Mouse (Mus musculus) left cerebral cortex, postnatal 14 days (tissue): ENCODE data around the gene Psmd11. TPM values are rescaled to one million over a fixed set of nuclear protein-coding genes. Genes with fewer than 3 reads are reported as not detected.
A peak's percentile ranks its signal among the peaks of the same experiment; 100 is the strongest.

Experiments used
- DNase-seq, 2 experiments: peaks; one replicate each; pipeline ENCODE4 v3.0.0; 2021 to 2022; ENCODE audit warnings: low spot score in 2 of 2, mixed read lengths in 1 of 2
- intact Hi-C: fragments of 180-260 bp; cut with DNase I; formaldehyde crosslinking; loops from one replicate; pipeline ENCODE4 v1.15.1; 2025
- total RNA-seq, 2 experiments: library from RNA; stranded (reverse); gene quantifications; 2 replicates each; pipeline ENCODE4 v1.2.3; 2021

The Psmd11 gene
- total RNA-seq, 2 experiments from 2014 or later, result 99.3 to 100 TPM

- DNase-seq, result no peak
- intact Hi-C loops, result no loop called here
Measured at GRCm38 (mm10) chr11:80496640-80497039, 68.2 kb downstream of the Psmd11 start.

- DNase-seq, result no peak
- intact Hi-C loops, result no loop called here
Measured at GRCm38 (mm10) chr11:80497225-80497919, 69.0 kb downstream of the Psmd11 start.

- intact Hi-C loops, result no loop called here
- DNase-seq, result no peak
Measured at GRCm38 (mm10) chr11:80498328-80499070, 70.1 kb downstream of the Psmd11 start.

GRCm38 (mm10) chr11:80499550-80499952 is 71.1 kb downstream of the Psmd11 start:
- intact Hi-C loops, result no loop called here
- DNase-seq, result no peak

- intact Hi-C loops, result no loop called here
- DNase-seq, result no peak
Measured at GRCm38 (mm10) chr11:80503281-80503680, 74.9 kb downstream of the Psmd11 start.

GRCm38 (mm10) chr11:80503726-80504452 is 75.5 kb downstream of the Psmd11 start:
- peak; percentile 96 to 99 for DNase-seq
- intact Hi-C loops, result no loop called here

GRCm38 (mm10) chr11:80504519-80505385 is 76.3 kb downstream of the Psmd11 start:
- intact Hi-C loops, result loop anchor here (5.0 kb wide), 1 partner anchor 98 kb away; no protein-coding TSS in a partner anchor
- no peak for DNase-seq

GRCm38 (mm10) chr11:80505581-80505980 is 77.2 kb downstream of the Psmd11 start:
- intact Hi-C loops, result loop anchor here (5.0 kb wide), 1 partner anchor 97 kb away; no protein-coding TSS in a partner anchor
- DNase-seq, result peak; percentile 67 to 76

GRCm38 (mm10) chr11:80506483-80506882 is 78.1 kb downstream of the Psmd11 start:
- no peak for DNase-seq
- intact Hi-C loops, result loop anchor here (5.0 kb wide), 1 partner anchor 96 kb away; no protein-coding TSS in a partner anchor

- no peak for DNase-seq
- intact Hi-C loops, result loop anchor here (5.0 kb wide), 1 partner anchor 95 kb away; no protein-coding TSS in a partner anchor
Measured at GRCm38 (mm10) chr11:80507791-80508190, 79.4 kb downstream of the Psmd11 start.

GRCm38 (mm10) chr11:80508361-80509175 is 80.2 kb downstream of the Psmd11 start:
- intact Hi-C loops, result loop anchor here (5.0 kb wide), 1 partner anchor 94 kb away; no protein-coding TSS in a partner anchor
- peak in 1 of 2 experiments; percentile 57 for DNase-seq

GRCm38 (mm10) chr11:80509176-80509506 is 80.7 kb downstream of the Psmd11 start:
- DNase-seq, result no peak
- intact Hi-C loops, result loop anchor here (5.0 kb wide), 1 partner anchor 93 kb away; no protein-coding TSS in a partner anchor

GRCm38 (mm10) chr11:80510124-80510523 is 81.7 kb downstream of the Psmd11 start:
- no peak for DNase-seq
- intact Hi-C loops, result loop anchor here (5.0 kb wide), 1 partner anchor 42 kb away; no protein-coding TSS in a partner anchor

GRCm38 (mm10) chr11:80512313-80513056 is 84.1 kb downstream of the Psmd11 start:
- intact Hi-C loops, result loop anchor here (5.0 kb wide), 1 partner anchor 40 kb away; no protein-coding TSS in a partner anchor
- DNase-seq, result no peak

- intact Hi-C loops, result loop anchor here (5.0 kb wide), 1 partner anchor 39 kb away; no protein-coding TSS in a partner anchor
- DNase-seq, result no peak
Measured at GRCm38 (mm10) chr11:80513796-80514195, 85.4 kb downstream of the Psmd11 start.

- no peak for DNase-seq
- intact Hi-C loops, result loop anchor here (5.0 kb wide), 1 partner anchor 38 kb away; the partner anchor contains the start of gene Cdk5r1
Measured at GRCm38 (mm10) chr11:80515346-80515745, 86.9 kb downstream of the Psmd11 start.

GRCm38 (mm10) chr11:80515895-80516294 is 87.5 kb downstream of the Psmd11 start:
- no peak for DNase-seq
- intact Hi-C loops, result loop anchor here (5.0 kb wide), 1 partner anchor 39 kb away; the partner anchor contains the start of gene Cdk5r1
